Mouse (Mus musculus) testis, adult 2 months (tissue): ENCODE measurements at regions not wholly inside any gene's neighbourhood (a gene's known extent, or its start where the extent isn't known, plus 50 kb on each side); places are given as distances from the start of the nearest gene placed in this dataset.

ENCODE experiments used
- CTCF ChIP-seq: fragments of 200-500 bp; IDR thresholded peaks from 2 replicates; pipeline ENCODE4 v1.5.1; 2012; ENCODE audit warnings: low read depth, mild to moderate bottlenecking, inconsistent platforms, low read length, moderate library complexity; ENCODE audit not compliant: control insufficient read depth, insufficient read depth, insufficient replicate concordance
- POLR2A ChIP-seq: fragments of 200-500 bp; IDR thresholded peaks from 2 replicates; pipeline ENCODE4 v1.6.1; 2012; ENCODE audit warnings: low read depth, mild to moderate bottlenecking, inconsistent platforms, low read length, moderate library complexity; ENCODE audit not compliant: control insufficient read depth

DNA sequence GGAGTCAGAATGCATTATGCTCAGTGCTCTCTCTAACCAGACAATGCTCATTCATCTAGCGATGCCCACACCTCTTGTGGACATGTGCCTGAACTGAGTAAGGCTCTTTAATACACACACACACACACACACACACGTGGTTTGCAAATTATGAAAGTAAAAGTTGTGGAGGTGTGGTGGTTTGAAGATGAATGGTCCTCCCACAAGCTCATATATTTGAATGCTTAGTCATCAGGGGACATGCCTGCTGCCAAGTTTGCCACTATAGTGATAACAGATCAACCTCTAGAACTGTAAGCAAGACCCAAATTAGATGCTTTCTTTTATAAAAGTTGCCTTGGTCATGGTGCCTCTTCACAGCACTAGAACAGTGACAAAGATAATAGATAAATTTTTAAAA, 112.5 kb upstream of the L3mbtl4 start:
- TF ChIP-seq CTCF (no peak), POLR2A (no peak)
